Mouse (Mus musculus) hindbrain, embryonic 14.5 days (tissue): ENCODE data around the gene Apobec1. TPM values are rescaled to one million over a fixed set of nuclear protein-coding genes. Genes with fewer than 3 reads are reported as not detected.

Experiments
- ATAC-seq: fragments of 200-750 bp; cut with Nextera tagmentation; 2 replicates; pipeline ENCODE4 v1.8.0; 2017; ENCODE audit warnings: moderate number of reproducible peaks, mild to moderate bottlenecking, moderate TSS enrichment, moderate library complexity; ENCODE audit not compliant: low FRiP score
- DNase-seq: peaks from one replicate; pipeline ENCODE4 v3.0.0-alpha.2; 2015; ENCODE audit warnings: low spot score
- H3K27ac ChIP-seq: fragments of 300-500 bp; sonication (generic); 2 replicates; pipeline ENCODE4 v1.5.1; 2014; ENCODE audit warnings: mild to moderate bottlenecking, moderate library complexity
- H3K27me3 ChIP-seq: fragments of 300-500 bp; sonication (generic); 2 replicates; pipeline ENCODE4 v1.6.1; 2014; ENCODE audit warnings: mild to moderate bottlenecking, low read length, mixed read lengths; ENCODE audit not compliant: control insufficient read depth, insufficient read depth
- H3K36me3 ChIP-seq: fragments of 300-500 bp; sonication (generic); replicated peaks from 2 replicates; pipeline ENCODE4 v1.6.1; 2014; ENCODE audit not compliant: control insufficient read depth, insufficient read depth
- H3K4me1 ChIP-seq: fragments of 300-500 bp; sonication (generic); replicated peaks from 2 replicates; pipeline ENCODE4 v1.6.1; 2014; ENCODE audit warnings: antibody characterized with exemption, low read length, mixed read lengths; ENCODE audit not compliant: control insufficient read depth, insufficient read depth
- H3K4me2 ChIP-seq: fragments of 300-500 bp; sonication (generic); replicated peaks from 2 replicates; pipeline ENCODE4 v1.6.1; 2014; ENCODE audit warnings: mild to moderate bottlenecking, moderate library complexity
- H3K4me3 ChIP-seq: fragments of 300-500 bp; sonication (generic); replicated peaks from 2 replicates; pipeline ENCODE4 v1.5.1; 2014; ENCODE audit warnings: mild to moderate bottlenecking, low read length
- H3K9ac ChIP-seq: fragments of 300-500 bp; sonication (generic); 2 replicates; pipeline ENCODE4 v1.6.1; 2014
- H3K9me3 ChIP-seq: fragments of 300-500 bp; sonication (generic); 2 replicates; pipeline ENCODE4 v1.6.1; 2016; ENCODE audit warnings: low read length; ENCODE audit not compliant: control insufficient read depth
- WGBS: fragments of 180-500 bp; shearing (Covaris S2); extraction: QIAGEN DNeasy Blood & Tissue Kit; methylation state at CpG from one replicate; pipeline ENCODE4 v1.1.7; 2014; 5-methylcytosine and 5-hydroxymethylcytosine counted together
- polyA plus RNA-seq: library from polyadenylated mRNA; unstranded; fragments of >200 nt; fragmentation: Nextera tagmentation; extraction: Ambion mirVana; gene quantifications from 2 replicates; pipeline ENCODE4 v1.2.1, GENCODE M21; 2014

The Apobec1 gene
- polyA plus RNA-seq, 1 experiment from 2014 or later: 1.5 TPM

- H3K27me3 ChIP-seq: no peaks in the 10 kb centered on the region
- ATAC-seq: no peak
- no peak within 1 kb of the TSS for H3K4me2 ChIP-seq
- no peaks in the 10 kb centered on the region for H3K36me3 ChIP-seq
- no peaks in the 10 kb centered on the region for H3K4me1 ChIP-seq
- H3K9ac ChIP-seq: no peak within 1 kb of the TSS
- WGBS: 93% methylated on average over 8 of the region's 8 CpGs
- H3K27ac ChIP-seq: no peak within 1 kb of the TSS
- H3K9me3 ChIP-seq: no peaks in the 10 kb centered on the region
- H3K4me3 ChIP-seq: no peak within 1 kb of the TSS
- DNase-seq: no peak
Measured at GRCm38 (mm10) chr6:122626110-122626509, 23.9 kb upstream of the Apobec1 start, which contains the start of gene Dppa3. Gene Dppa3 (plus strand): TSS chr6:122626410.

DNA sequence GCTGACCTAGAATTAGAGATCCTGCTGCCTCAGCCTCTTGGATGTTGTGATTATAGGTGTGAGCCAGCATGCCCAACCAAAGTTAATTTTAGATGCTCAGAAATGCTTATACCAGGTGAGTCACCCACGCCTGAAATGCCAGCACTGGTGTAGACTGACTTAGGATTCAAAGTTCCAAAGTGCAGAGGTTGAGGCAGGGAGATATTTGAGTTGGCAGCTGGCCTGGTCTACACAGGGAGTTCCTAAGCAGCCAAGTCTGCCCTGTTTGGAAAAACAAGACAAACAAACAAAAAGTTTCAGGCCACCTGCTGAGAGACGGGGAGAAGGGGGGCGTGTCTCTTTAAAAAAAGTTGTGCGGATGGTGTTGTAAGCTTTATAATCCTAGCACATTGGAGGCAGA is 22.9 kb upstream of the Apobec1 start:
- no peak for DNase-seq
- no peak overlapping the region for H3K4me3 ChIP-seq
- no peaks in the 10 kb centered on the region for H3K4me1 ChIP-seq
- H3K27ac ChIP-seq: no peak overlapping the region
- WGBS: 83% methylated on average over 4 of the region's 4 CpGs
- H3K9ac ChIP-seq: no peak overlapping the region
- no peak overlapping the region for H3K4me2 ChIP-seq
- no peaks in the 10 kb centered on the region for H3K9me3 ChIP-seq
- no peaks in the 10 kb centered on the region for H3K36me3 ChIP-seq
- no peaks in the 10 kb centered on the region for H3K27me3 ChIP-seq
- no peak for ATAC-seq

DNA sequence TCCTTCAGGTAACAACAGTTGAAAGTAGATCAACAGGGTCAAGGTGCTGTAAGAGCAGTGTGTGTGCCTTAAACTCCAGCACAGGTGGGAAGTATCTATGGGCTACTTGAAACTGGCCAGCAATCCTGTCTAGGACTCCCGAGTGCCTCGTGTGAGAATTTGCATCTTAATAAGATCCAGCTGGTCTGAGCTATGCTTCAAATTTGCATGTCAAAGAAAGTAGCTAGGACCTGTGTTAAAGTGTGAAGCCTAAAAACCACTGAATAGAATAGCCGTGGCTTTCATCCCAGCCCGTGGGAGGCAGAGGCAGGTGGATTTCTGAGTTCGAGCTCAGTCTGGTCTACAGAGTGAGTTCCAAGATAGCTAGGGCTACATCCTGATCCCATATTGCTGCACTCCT is 22.2 kb upstream of the Apobec1 start:
- DNase-seq (no peak), ATAC-seq (no peak)
- H3K27me3 ChIP-seq: no peaks in the 10 kb centered on the region
- no peaks in the 10 kb centered on the region for H3K9me3 ChIP-seq
- H3K27ac ChIP-seq: no peak overlapping the region
- no peaks in the 10 kb centered on the region for H3K4me1 ChIP-seq
- H3K4me3 ChIP-seq: no peak overlapping the region
- H3K36me3 ChIP-seq: no peaks in the 10 kb centered on the region
- 21% methylated on average over 5 of the region's 5 CpGs for WGBS
- H3K9ac ChIP-seq: no peak overlapping the region
- H3K4me2 ChIP-seq: no peak overlapping the region

- Histone ChIP-seq H3K27me3 (no peaks in the 10 kb centered on the region), H3K4me3 (no peak overlapping the region), H3K9ac (no peak overlapping the region), H3K4me1 (no peaks in the 10 kb centered on the region), H3K9me3 (no peaks in the 10 kb centered on the region), H3K4me2 (no peak overlapping the region), H3K27ac (no peak overlapping the region), H3K36me3 (no peaks in the 10 kb centered on the region)
- WGBS: 97% methylated on average over 6 of the region's 6 CpGs
- no peak for DNase-seq
- no peak for ATAC-seq
Measured at GRCm38 (mm10) chr6:122621066-122621465, 18.8 kb upstream of the Apobec1 start.

DNA sequence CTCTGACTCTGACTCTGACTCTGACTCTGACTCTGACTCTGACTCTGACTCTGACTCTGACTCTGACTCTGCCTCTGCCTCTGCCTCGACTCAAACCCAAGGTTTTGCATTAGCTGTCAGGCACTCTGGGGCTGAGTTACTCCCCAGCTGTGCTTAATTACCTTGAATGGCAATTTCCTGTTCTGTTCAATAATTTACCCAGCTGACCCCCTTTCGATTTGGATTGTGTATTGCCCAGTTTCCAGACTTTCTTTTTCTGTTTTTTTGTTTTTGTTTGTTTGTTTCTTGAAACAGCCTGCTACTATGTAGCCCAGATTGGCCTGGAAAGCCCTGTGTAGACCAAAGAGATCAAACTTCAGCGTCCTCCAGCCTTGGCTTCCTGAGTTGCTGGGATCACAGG is 13.8 kb upstream of the Apobec1 start:
- Histone ChIP-seq H3K4me2 (no peak overlapping the region), H3K9ac (no peak overlapping the region), H3K27me3 (no peaks in the 10 kb centered on the region), H3K4me1 (no peaks in the 10 kb centered on the region), H3K9me3 (no peaks in the 10 kb centered on the region), H3K4me3 (no peak overlapping the region), H3K36me3 (no peaks in the 10 kb centered on the region), H3K27ac (no peak overlapping the region)
- DNase-seq: no peak
- no peak for ATAC-seq
- 71% methylated on average over 3 of the region's 3 CpGs for WGBS

DNA sequence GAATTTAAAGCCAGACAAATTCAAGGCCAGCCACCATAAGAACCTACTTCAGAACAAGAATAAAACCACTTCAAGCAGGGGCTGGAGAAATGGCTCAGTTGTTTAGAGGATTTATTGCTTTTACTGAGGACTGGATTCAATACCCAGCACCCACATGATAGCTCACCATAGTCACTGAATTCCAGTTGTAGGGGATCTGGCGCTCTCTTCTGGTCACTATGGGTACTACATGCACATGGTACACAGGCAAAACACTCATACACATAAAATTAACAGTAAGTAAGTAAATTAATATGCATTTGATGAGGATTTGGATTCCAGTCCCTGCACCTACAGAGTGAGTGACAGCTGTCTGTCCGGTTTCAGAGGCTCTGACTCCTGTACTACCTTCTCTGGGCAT is 11.8 kb upstream of the Apobec1 start:
- 60% methylated on average over 2 of the region's 2 CpGs for WGBS
- Histone ChIP-seq H3K9me3 (no peaks in the 10 kb centered on the region), H3K4me1 (no peaks in the 10 kb centered on the region), H3K4me2 (no peak overlapping the region), H3K9ac (no peak overlapping the region), H3K27me3 (no peaks in the 10 kb centered on the region), H3K4me3 (no peak overlapping the region), H3K27ac (no peak overlapping the region), H3K36me3 (no peaks in the 10 kb centered on the region)
- ATAC-seq (no peak), DNase-seq (no peak)

- Histone ChIP-seq H3K4me1 (no peaks in the 10 kb centered on the region), H3K9me3 (no peaks in the 10 kb centered on the region), H3K4me2 (no peak overlapping the region), H3K27me3 (no peaks in the 10 kb centered on the region), H3K36me3 (no peaks in the 10 kb centered on the region), H3K9ac (no peak overlapping the region), H3K27ac (no peak overlapping the region), H3K4me3 (no peak overlapping the region)
- ATAC-seq (no peak), DNase-seq (no peak)
- 86% methylated on average over 4 of the region's 4 CpGs for WGBS
Measured at GRCm38 (mm10) chr6:122612426-122612825, 10.2 kb upstream of the Apobec1 start.

GRCm38 (mm10) chr6:122609771-122610170 is 7.5 kb upstream of the Apobec1 start, which contains the start of gene Gdf3:
Gene Gdf3 (minus strand): TSS chr6:122610087.
- H3K9ac ChIP-seq: no peak within 1 kb of the TSS
- no peak within 1 kb of the TSS for H3K27ac ChIP-seq
- no peaks in the 10 kb centered on the region for H3K36me3 ChIP-seq
- H3K4me2 ChIP-seq: no peak within 1 kb of the TSS
- DNase-seq (no peak), ATAC-seq (no peak)
- H3K4me3 ChIP-seq: no peak within 1 kb of the TSS
- 65% methylated on average over 14 of the region's 14 CpGs for WGBS
- H3K27me3 ChIP-seq: no peaks in the 10 kb centered on the region
- no peaks in the 10 kb centered on the region for H3K9me3 ChIP-seq
- no peaks in the 10 kb centered on the region for H3K4me1 ChIP-seq

GRCm38 (mm10) chr6:122609377-122609728 is 7.1 kb upstream of the Apobec1 start:
- Histone ChIP-seq H3K4me2 (no peak overlapping the region), H3K27ac (no peak overlapping the region), H3K9me3 (no peaks in the 10 kb centered on the region), H3K9ac (no peak overlapping the region), H3K36me3 (no peaks in the 10 kb centered on the region), H3K4me3 (no peak overlapping the region), H3K4me1 (no peaks in the 10 kb centered on the region), H3K27me3 (no peaks in the 10 kb centered on the region)
- WGBS: 83% methylated on average over 9 of the region's 9 CpGs
- DNase-seq (no peak), ATAC-seq (no peak)
